Mouse (Mus musculus): ENCODE results near the gene Erbb3. TPM values are rescaled to one million over a fixed set of nuclear protein-coding genes. Genes with fewer than 3 reads are reported as not detected.
A peak's percentile ranks its signal among the peaks of the same experiment; 100 is the strongest.
"Not testable (repeated sequence)": the region's sequence is repeated elsewhere in the genome, so short reads cannot be mapped to it uniquely, and the experiment has no call there.

The Erbb3 gene
- polyA plus RNA-seq, 1 experiment, result 0.28 TPM

DNA sequence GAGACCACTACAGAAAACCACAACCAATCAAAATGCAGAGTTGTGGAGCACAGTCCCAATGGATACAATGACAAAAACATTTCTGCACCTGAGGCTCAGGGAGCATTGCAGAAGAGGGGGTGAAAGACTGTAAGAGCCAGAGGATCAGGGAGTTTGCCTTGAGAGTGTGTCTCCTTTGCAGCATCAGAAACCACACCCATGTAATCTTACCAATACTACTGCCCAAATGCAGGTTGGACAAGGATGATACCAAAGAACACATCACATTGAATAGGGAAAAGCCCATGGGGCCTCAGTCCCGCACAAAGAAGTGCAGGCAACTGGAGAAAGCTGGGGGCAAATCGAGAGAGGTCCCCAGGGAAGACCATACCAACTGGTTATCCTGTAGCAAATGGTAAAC, 40.3 kb upstream of the Erbb3 start:
- H3K79me2 ChIP-seq (ENCODE audit: control insufficient read depth, insufficient read depth), result peaks cover 16% of the 10 kb centered on the region
- H3K79me3 ChIP-seq (ENCODE audit: low read depth), result peaks cover 12% of the 10 kb centered on the region
- H3K36me3 ChIP-seq (ENCODE audit: control insufficient read depth, insufficient read depth), result peaks cover 12% of the 10 kb centered on the region
- no peak overlapping the region for H3ac ChIP-seq (ENCODE audit: control insufficient read depth, insufficient read length, low read depth)
- H3K27me3 ChIP-seq (ENCODE audit: control insufficient read depth, insufficient read depth, insufficient read length), result peaks cover 19% of the 10 kb centered on the region
- no peak overlapping the region for H3K4me3 ChIP-seq (ENCODE audit: insufficient read depth, poor library complexity, severe bottlenecking)
- TF ChIP-seq CEBPB (IDR thresholded peaks at IDR 0.05; ENCODE audit: low read depth), result no peak
- TF ChIP-seq USF1 (IDR thresholded peaks at IDR 0.05; ENCODE audit: low read depth), result no peak
- no peak for TF ChIP-seq FOSL1 (IDR thresholded peaks at IDR 0.05; ENCODE audit: insufficient read depth, low read length, poor library complexity, severe bottlenecking)
- TF ChIP-seq CTCF (IDR thresholded peaks at IDR 0.05; ENCODE audit: control insufficient read depth, insufficient read depth, insufficient read length), result no peak
- no peak for TF ChIP-seq MYOD1 (IDR thresholded peaks at IDR 0.05; ENCODE audit: control insufficient read depth, insufficient read length, low read depth)
- no peak for TF ChIP-seq MYOG (IDR thresholded peaks at IDR 0.05; ENCODE audit: control insufficient read depth, extremely low read depth, insufficient read length)
- TF ChIP-seq MAX (IDR thresholded peaks at IDR 0.05), result no peak

DNA sequence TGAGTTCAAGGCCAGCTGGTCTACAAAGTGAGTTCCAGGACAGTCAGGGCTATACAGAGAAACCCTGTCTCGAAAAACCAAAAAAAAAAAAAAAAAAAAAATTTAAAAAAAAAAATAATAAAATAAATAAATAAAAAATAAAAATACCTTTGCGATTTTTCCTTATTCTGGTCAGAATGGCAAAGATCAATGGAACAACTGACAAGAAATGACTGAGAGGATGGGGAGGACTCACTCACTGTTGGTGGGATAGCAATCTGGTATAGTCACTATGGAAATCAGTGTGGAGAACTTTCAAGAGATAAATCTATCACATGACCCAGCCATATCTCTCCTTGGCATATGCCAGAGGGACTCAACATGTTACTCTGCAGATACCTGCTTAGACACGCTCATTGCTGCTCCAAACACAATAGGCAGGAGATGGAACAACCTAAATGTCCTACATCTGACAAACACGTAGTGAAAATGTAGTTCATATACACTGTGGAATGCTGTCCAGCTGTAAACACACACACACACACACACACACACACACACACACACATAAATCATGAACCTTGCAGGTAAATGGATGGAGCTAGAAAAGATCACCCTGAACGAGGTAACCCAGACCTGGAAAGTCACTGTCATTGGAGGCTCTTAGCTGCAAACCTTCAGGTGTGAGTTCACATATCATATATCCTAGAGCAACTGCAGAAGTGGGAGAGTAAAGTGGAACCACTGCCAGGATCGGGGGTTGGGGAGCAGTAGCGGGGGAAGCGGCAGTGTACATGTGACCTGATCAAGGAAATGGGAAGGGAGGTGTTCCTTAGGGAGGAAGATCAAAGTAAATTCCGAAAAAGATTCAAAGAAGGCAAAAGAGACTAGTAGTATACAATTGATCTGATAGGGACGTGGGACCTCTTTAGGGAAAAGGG, 38.2 kb upstream of the Erbb3 start:
- H3K27me3 ChIP-seq (ENCODE audit: control insufficient read depth, insufficient read depth, insufficient read length), result peaks cover 9% of the 10 kb centered on the region
- TF ChIP-seq MYOD1 (IDR thresholded peaks at IDR 0.05; ENCODE audit: control insufficient read depth, insufficient read length, low read depth) (no peak), MYOG (IDR thresholded peaks at IDR 0.05; ENCODE audit: control insufficient read depth, extremely low read depth, insufficient read length) (no peak), FOSL1 (IDR thresholded peaks at IDR 0.05; ENCODE audit: insufficient read depth, low read length, poor library complexity, severe bottlenecking) (no peak), CEBPB (IDR thresholded peaks at IDR 0.05; ENCODE audit: low read depth) (no peak), USF1 (IDR thresholded peaks at IDR 0.05; ENCODE audit: low read depth) (no peak), MAX (IDR thresholded peaks at IDR 0.05) (no peak), CTCF (IDR thresholded peaks at IDR 0.05; ENCODE audit: control insufficient read depth, insufficient read depth, insufficient read length) (no peak)
- no peak overlapping the region for H3K4me3 ChIP-seq (ENCODE audit: insufficient read depth, poor library complexity, severe bottlenecking)
- H3K79me3 ChIP-seq (ENCODE audit: low read depth), result peaks cover 16% of the 10 kb centered on the region
- peaks cover 23% of the 10 kb centered on the region for H3K79me2 ChIP-seq (ENCODE audit: control insufficient read depth, insufficient read depth)
- H3K36me3 ChIP-seq (ENCODE audit: control insufficient read depth, insufficient read depth), result peaks cover 24% of the 10 kb centered on the region
- no peak overlapping the region for H3ac ChIP-seq (ENCODE audit: control insufficient read depth, insufficient read length, low read depth)

DNA sequence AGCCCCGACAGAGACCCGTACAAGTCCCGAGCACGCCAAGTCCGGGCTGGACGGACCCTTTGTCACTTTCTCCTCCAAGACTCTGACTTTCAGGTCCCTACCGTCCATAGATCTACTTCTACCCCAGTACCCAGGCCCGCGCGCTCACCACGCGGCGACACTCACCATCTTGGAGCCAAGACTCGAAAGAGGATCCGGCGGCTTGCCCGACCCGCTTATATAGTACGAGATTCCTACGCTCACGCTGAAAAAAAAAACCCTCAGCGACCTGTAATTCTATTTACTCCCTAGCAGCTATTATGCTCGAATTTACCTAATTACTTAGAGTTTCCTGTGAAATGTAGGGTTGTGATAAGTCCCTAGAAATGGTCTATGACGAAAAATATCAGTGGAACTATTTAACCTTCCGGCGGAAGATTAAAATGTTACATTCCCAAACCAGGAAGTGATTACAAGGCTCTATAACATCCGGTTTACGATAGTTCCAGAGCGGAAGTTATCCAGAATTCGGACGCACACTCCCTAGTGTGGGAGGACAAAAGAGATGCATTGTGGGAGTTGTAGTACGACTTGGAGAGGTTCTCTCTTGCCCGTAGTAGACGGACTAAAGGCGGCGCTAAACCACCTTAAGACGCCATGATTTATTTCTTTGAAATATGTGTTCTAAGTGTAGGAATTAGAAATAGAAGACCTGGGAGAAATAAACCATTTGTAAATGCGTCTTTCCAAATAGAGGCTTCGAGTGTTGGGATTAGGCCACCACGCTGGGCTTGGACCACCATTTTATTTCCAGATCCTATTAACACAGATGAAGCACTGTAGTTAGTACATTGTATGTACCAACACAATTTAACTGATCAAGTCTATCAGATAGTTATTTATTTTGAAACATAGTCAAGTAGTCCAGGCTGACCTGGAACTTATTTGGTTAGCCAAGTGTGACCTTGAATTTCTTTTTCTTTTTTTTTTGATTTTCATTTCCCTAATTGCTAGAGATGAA, 37.2 kb upstream of the Erbb3 start, which contains the start of gene Rps26:
Rps26 (minus strand) TSS at position 437 of the 1,000 bp plus-strand sequence.
- H3K36me3 ChIP-seq (ENCODE audit: control insufficient read depth, insufficient read depth), result peaks cover 24% of the 10 kb centered on the region
- TF ChIP-seq MYOG (IDR thresholded peaks at IDR 0.05; ENCODE audit: control insufficient read depth, extremely low read depth, insufficient read length), result no peak
- no peak for TF ChIP-seq CTCF (IDR thresholded peaks at IDR 0.05; ENCODE audit: control insufficient read depth, insufficient read depth, insufficient read length)
- TF ChIP-seq FOSL1 (IDR thresholded peaks at IDR 0.05; ENCODE audit: insufficient read depth, low read length, poor library complexity, severe bottlenecking), result no peak
- TF ChIP-seq USF1 (IDR thresholded peaks at IDR 0.05; ENCODE audit: low read depth), result no peak
- TF ChIP-seq CEBPB (IDR thresholded peaks at IDR 0.05; ENCODE audit: low read depth), result no peak
- peak; percentile 64 for TF ChIP-seq MAX (IDR thresholded peaks at IDR 0.05)
- no peak for TF ChIP-seq MYOD1 (IDR thresholded peaks at IDR 0.05; ENCODE audit: control insufficient read depth, insufficient read length, low read depth)
- H3K79me3 ChIP-seq (ENCODE audit: low read depth), result peaks cover 16% of the 10 kb centered on the region
- H3ac ChIP-seq (ENCODE audit: control insufficient read depth, insufficient read length, low read depth), result peak within 1 kb of the TSS; percentile 96
- peak within 1 kb of the TSS; percentile 98 for H3K4me3 ChIP-seq (ENCODE audit: insufficient read depth, poor library complexity, severe bottlenecking)
- H3K27me3 ChIP-seq (ENCODE audit: control insufficient read depth, insufficient read depth, insufficient read length), result peaks cover 5% of the 10 kb centered on the region
- peaks cover 23% of the 10 kb centered on the region for H3K79me2 ChIP-seq (ENCODE audit: control insufficient read depth, insufficient read depth)

DNA sequence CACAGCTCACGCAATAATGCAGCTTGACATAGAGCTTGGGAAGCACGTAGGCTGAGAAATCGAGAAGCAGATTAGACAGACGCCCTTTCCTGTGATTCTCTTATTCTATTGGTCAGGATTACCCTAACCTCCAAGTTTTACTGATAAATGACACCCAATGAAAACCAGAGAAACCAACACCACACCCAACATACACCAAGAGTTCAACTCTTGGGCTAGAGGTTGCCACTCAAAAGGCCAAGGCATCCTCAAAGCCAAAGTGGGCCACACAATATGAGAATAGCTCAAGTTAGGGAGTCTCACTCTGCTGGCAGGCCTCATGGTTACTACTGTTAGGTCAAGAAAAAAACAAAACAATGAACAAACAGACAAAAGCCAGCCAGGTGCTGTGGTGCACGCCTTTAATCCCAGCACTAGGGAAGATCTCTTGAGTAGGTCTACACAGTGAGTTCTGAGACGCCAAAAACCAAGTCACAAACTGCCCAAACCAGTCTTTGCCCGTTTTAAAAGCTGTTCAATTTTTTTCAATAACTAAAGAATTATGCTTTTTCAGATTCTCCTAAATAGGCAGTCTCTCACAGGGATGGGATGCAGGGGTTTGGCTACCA, 35.9 kb upstream of the Erbb3 start:
- peaks cover 24% of the 10 kb centered on the region for H3K36me3 ChIP-seq (ENCODE audit: control insufficient read depth, insufficient read depth)
- TF ChIP-seq CEBPB (IDR thresholded peaks at IDR 0.05; ENCODE audit: low read depth), result no peak
- TF ChIP-seq MAX (IDR thresholded peaks at IDR 0.05), result no peak
- TF ChIP-seq CTCF (IDR thresholded peaks at IDR 0.05; ENCODE audit: control insufficient read depth, insufficient read depth, insufficient read length), result no peak
- peak overlapping the region; percentile 96 for H3ac ChIP-seq (ENCODE audit: control insufficient read depth, insufficient read length, low read depth)
- peak overlapping the region; percentile 98 for H3K4me3 ChIP-seq (ENCODE audit: insufficient read depth, poor library complexity, severe bottlenecking)
- H3K27me3 ChIP-seq (ENCODE audit: control insufficient read depth, insufficient read depth, insufficient read length), result peaks cover 3% of the 10 kb centered on the region
- peaks cover 23% of the 10 kb centered on the region for H3K79me2 ChIP-seq (ENCODE audit: control insufficient read depth, insufficient read depth)
- peaks cover 16% of the 10 kb centered on the region for H3K79me3 ChIP-seq (ENCODE audit: low read depth)

DNA sequence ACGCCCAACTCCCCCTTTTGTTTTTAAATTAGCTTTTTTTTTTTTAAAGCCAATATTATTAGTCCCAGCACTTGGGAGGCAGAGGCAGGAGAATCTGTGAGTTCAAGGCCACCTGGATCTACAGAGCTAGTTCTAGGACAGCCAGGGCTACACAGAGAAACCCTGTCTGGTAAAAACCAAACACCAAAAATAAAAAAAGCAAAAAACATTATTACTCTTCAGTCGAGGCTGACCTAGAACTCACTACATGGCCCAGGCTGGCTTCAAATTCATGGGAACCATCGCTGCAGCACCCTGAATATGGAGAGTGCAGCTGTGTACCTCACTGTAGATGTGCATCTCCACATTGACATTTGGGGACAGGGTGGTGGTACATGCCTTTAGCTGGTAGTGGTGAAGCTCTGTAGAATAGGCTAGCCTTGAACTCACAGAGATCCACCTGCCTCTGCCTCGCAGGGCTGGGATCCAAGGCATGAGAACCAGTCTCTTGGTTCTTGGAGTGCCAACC, 33.7 kb upstream of the Erbb3 start:
- Histone ChIP-seq H3K79me2 (ENCODE audit: control insufficient read depth, insufficient read depth) (peaks cover 23% of the 10 kb centered on the region), H3K36me3 (ENCODE audit: control insufficient read depth, insufficient read depth) (peaks cover 24% of the 10 kb centered on the region), H3K79me3 (ENCODE audit: low read depth) (peaks cover 16% of the 10 kb centered on the region)
- not testable (repeated sequence) for H3K27me3 ChIP-seq (ENCODE audit: control insufficient read depth, insufficient read depth, insufficient read length); H3K4me3 ChIP-seq (ENCODE audit: insufficient read depth, poor library complexity, severe bottlenecking); H3ac ChIP-seq (ENCODE audit: control insufficient read depth, insufficient read length, low read depth)
